Mouse (Mus musculus): ENCODE measurements around the gene Cyren.

Cyren gene

GRCm38 (mm10) chr6:34865711-34866593 is 11.9 kb downstream of the Cyren start:
- no peak for DNase-seq

DNA sequence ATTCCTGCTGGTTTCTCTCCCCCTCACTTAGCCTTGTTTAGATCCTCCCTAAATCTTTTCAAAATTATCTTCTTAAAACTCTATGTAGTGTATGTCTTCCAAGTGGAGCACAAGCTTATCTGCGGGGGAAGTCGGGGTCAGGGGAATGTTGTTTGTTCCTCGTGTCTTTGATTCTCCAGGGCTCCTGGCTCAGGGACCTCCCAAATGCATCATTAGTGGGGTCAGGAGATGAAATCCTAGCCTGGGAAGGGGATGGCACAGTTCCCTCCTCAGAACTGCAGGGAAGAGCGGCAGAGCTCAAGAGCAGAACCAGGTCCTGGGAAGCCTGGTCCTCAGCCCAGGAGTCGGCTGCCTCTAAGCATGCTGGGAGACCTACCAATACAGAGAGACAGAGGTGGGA is 12.6 kb downstream of the Cyren start:
- DNase-seq: no peak

- no peak for DNase-seq
Measured at GRCm38 (mm10) chr6:34863786-34864514, 13.9 kb downstream of the Cyren start.

- DNase-seq: no peak
Measured at GRCm38 (mm10) chr6:34862791-34863403, 15.0 kb downstream of the Cyren start, which contains the start of gene Tmem140. Gene Tmem140, plus strand, starts transcription at chr6:34863146.

DNA sequence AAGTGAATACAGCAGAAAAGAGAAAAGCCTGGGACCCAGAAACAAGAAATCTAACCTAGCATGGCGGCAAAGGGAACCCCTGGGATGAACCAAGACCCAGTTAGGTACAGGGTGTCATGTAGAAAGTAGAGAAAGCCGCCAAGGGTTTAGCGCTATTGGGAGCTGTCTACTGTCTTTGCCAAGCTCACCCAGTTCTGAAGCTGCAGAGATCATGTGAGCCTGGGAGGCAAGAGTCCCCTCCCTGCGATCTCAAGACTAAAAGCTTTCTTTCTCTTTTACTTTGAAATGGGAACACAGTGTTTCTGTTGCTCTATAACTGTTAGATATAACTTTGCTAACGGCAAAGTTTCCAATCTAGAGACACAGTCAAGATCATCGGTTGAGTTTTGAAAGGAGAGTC is 15.5 kb downstream of the Cyren start:
- DNase-seq: no peak

GRCm38 (mm10) chr6:34861546-34862053 is 16.3 kb downstream of the Cyren start:
- DNase-seq: no peak

- DNase-seq: no peak
Measured at GRCm38 (mm10) chr6:34832352-34832751, 45.5 kb downstream of the Cyren start.

DNA sequence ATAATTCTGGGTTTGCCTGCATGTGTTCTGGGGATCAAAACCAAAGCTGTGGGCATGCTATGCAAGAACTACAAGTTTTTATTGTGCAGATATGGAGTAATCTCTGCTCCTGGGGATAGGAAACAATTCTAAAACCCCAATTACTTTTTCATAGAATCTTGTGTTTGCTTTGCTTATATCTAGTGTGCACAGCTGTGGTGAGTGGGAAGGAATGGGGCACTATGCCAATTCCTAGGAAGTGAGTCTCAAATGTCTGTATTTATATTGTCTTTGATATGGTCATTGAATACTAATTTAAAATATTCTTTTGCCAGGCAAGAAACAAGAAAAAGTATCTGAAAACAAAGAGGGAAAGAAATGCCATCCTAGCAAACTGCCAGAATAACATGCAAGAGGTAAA is 53.5 kb downstream of the Cyren start:
- DNase-seq: no peak

All from spleen, adult 18-20 months (tissue).